Mouse (Mus musculus) heart, adult 2 months (tissue): ENCODE measurements at regions not wholly inside any gene's neighbourhood (a gene's known extent, or its start where the extent isn't known, plus 50 kb on each side); places are given as distances from the start of the nearest gene placed in this dataset.

Experiments
- CTCF ChIP-seq: fragments of 200-600 bp; IDR thresholded peaks from 2 replicates; pipeline ENCODE4 v1.8.1; 2022; ENCODE audit warnings: antibody characterized with exemption, mild to moderate bottlenecking, moderate library complexity
- EP300 ChIP-seq: fragments of 200-500 bp; IDR thresholded peaks from 2 replicates; pipeline ENCODE4 v1.6.1; 2011; ENCODE audit warnings: low read depth, low read length, control low read depth; ENCODE audit not compliant: insufficient read depth
- POLR2A ChIP-seq: fragments of 200-500 bp; IDR thresholded peaks from 2 replicates; pipeline ENCODE4 v1.6.1; 2011; ENCODE audit warnings: mild to moderate bottlenecking, low read depth, low read length, control low read depth; ENCODE audit not compliant: insufficient read depth

DNA sequence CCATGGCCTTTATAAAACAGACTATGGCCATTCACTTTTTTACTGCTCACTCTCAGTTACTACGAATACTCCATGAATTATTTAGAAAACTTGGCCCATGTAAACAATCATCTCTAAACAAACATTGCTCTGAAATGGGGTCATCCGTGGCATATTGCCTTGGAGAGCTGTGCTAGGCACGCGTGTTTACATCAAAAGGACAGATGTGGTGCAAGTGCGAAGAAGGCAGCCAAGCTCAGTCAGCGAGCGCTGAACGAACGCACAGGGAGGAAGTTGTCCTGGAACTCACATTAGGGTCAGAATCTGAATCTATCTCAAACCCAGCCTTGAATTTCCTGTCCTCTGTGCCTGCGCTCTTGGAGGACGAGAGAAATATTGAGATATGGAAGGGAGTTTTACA is 402.3 kb downstream of the Rapgef2 start:
- TF ChIP-seq POLR2A (no peak), CTCF (no peak), EP300 (no peak)
